In the genomic region with DNA sequence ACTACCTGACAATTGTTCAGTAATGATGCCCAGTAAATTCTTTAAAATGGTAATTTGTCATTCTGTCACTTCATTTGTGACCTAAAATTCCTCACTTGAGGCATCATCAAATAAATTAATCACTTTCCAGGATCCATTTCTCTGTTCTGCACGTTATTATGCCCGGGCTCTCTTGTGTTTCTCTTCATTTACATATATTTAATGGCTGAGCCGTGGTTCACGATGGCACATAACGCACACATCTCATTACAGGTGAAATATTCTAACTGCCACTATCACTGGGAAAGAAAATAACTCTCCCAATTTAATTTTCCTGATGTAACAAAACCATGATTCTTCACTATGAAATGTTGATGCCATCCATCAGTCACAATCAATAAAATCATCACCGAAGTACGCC, we compare ENCODE assay signal across 14 mouse cellular contexts.
"Had no signal": no experiment of that assay in that cellular context is flagged by ENCODE, and none has a peak within 500 bp of the region (broad histone marks: within the 10 kb centered on the region; RNA-seq: fewer than 3 reads in every experiment).

No protein-coding gene starts in this region.

- H3K4me1 ChIP-seq: kidney, embryonic 15.5 days; limb, embryonic 15.5 days; liver, embryonic 12.5 days; midbrain, embryonic 12.5 days had no signal

- ATAC-seq: liver, embryonic 12.5 days had no signal

- H3K27ac ChIP-seq: kidney, embryonic 15.5 days; left cerebral cortex, adult 2 months; limb, embryonic 15.5 days; liver, embryonic 12.5 days; midbrain, embryonic 12.5 days; stomach, postnatal 0 days had no signal

- H3K9me3 ChIP-seq: kidney, embryonic 15.5 days; limb, embryonic 15.5 days; liver, embryonic 12.5 days; midbrain, embryonic 12.5 days had no signal

- H3K4me3 ChIP-seq: kidney, embryonic 15.5 days; left cerebral cortex, adult 2 months; limb, embryonic 15.5 days; liver, embryonic 12.5 days; midbrain, embryonic 12.5 days had no signal

- H3K36me3 ChIP-seq: kidney, embryonic 15.5 days; limb, embryonic 15.5 days; liver, embryonic 12.5 days; midbrain, embryonic 12.5 days had no signal

- H3K27me3 ChIP-seq: kidney, embryonic 15.5 days; limb, embryonic 15.5 days; liver, embryonic 12.5 days; midbrain, embryonic 12.5 days had no signal

- H3K9ac ChIP-seq: kidney, embryonic 15.5 days; limb, embryonic 15.5 days; liver, embryonic 12.5 days; lung, embryonic 14.5 days; midbrain, embryonic 12.5 days had no signal

- H3K4me2 ChIP-seq: kidney, embryonic 15.5 days; limb, embryonic 15.5 days; liver, embryonic 12.5 days; lung, embryonic 14.5 days; midbrain, embryonic 12.5 days had no signal

- DNase-seq: kidney, adult 2 months; kidney, postnatal 14 days; lung, embryonic 14.5 days; lung, postnatal 10 days; lung, postnatal 4 days; right cerebral cortex, adult 18-20 months; right cerebral cortex, postnatal 25 days; thymus, postnatal 4 days had no signal
